Mouse (Mus musculus) stomach, embryonic 15.5 days (tissue): ENCODE measurements at regions not wholly inside any gene's neighbourhood (a gene's known extent, or its start where the extent isn't known, plus 50 kb on each side); places are given as distances from the start of the nearest gene placed in this dataset.
"Not testable (repeated sequence)": the region's sequence is repeated elsewhere in the genome, so short reads cannot be mapped to it uniquely, and the experiment has no call there.

Experiments used
- ATAC-seq: fragments of 200-750 bp; cut with Nextera tagmentation; 2 replicates; pipeline ENCODE4 v1.8.0; 2017; ENCODE audit warnings: low read depth, moderate number of reproducible peaks, moderate TSS enrichment; ENCODE audit not compliant: insufficient read depth, low FRiP score
- H3K27ac ChIP-seq: fragments of 300-500 bp; sonication (generic); 2 replicates; pipeline ENCODE4 v1.5.1; 2015; ENCODE audit warnings: mild to moderate bottlenecking, inconsistent platforms
- H3K27me3 ChIP-seq: fragments of 300-500 bp; sonication (generic); replicated peaks from 2 replicates; pipeline ENCODE4 v1.6.1; 2015; ENCODE audit warnings: inconsistent platforms
- H3K36me3 ChIP-seq: fragments of 300-500 bp; sonication (generic); 2 replicates; pipeline ENCODE4 v1.6.1; 2015; ENCODE audit warnings: inconsistent platforms
- H3K4me1 ChIP-seq: fragments of 300-500 bp; sonication (generic); 2 replicates; pipeline ENCODE4 v1.6.1; 2015; ENCODE audit warnings: inconsistent platforms
- H3K4me2 ChIP-seq: fragments of 300-500 bp; sonication (generic); 2 replicates; pipeline ENCODE4 v1.6.1; 2015; ENCODE audit warnings: mild to moderate bottlenecking, inconsistent platforms
- H3K4me3 ChIP-seq: fragments of 300-500 bp; sonication (generic); replicated peaks from 2 replicates; pipeline ENCODE4 v1.5.1; 2015; ENCODE audit warnings: inconsistent platforms
- H3K9ac ChIP-seq: fragments of 300-500 bp; sonication (generic); 2 replicates; pipeline ENCODE4 v1.6.1; 2015; ENCODE audit warnings: inconsistent platforms
- H3K9me3 ChIP-seq: fragments of 300-500 bp; sonication (generic); 2 replicates; pipeline ENCODE4 v1.6.1; 2016; ENCODE audit warnings: inconsistent platforms
- WGBS: fragments of 180-500 bp; shearing (Covaris S2); methylation state at CpG from one replicate; pipeline ENCODE4 v1.1.7; 2015; 5-methylcytosine and 5-hydroxymethylcytosine counted together

- Histone ChIP-seq H3K36me3 (no peaks in the 10 kb centered on the region), H3K4me3 (no peak overlapping the region), H3K27me3 (no peaks in the 10 kb centered on the region), H3K9ac (no peak overlapping the region), H3K4me2 (no peak overlapping the region), H3K9me3 (no peaks in the 10 kb centered on the region), H3K27ac (no peak overlapping the region), H3K4me1 (no peaks in the 10 kb centered on the region)
- 78% methylated on average over 1 of the region's 1 CpGs for WGBS
- ATAC-seq: no peak
Observed at GRCm38 (mm10) chr6:10803383-10803782, 1103.9 kb downstream of the Ndufa4 start.

DNA sequence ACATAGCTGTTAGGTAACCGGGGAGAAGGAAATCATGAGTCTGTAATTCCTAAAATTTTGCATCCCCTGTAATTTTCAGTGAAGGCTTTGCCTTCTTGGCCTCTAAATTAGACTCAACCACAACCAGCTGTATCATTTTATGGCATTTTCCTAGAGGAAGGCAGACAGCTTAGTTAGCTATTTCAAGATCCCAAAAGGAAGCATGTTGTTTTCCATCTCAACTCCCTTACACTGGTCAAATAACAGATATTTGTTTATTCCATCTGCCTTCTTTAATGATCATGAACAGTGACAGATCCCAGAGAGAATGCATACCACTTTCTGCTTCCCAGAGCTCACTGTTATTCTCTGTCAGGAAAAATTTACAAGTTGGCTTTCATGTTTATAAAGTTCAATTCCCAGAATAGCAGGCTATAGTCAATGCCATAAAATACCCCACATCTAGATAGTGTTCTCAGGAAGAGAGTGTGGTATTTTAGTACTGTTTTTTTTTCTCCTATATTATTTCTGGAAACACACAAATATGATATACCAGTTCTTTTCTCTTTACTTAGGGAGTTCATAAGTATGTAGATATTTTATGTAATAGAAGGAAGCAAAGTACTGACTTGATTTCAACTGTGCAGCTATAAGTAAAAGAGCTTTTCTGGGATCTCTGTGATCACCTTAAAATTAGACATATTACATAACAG lies 1148.5 kb downstream of the Ndufa4 start:
- no peaks in the 10 kb centered on the region for H3K9me3 ChIP-seq
- no peaks in the 10 kb centered on the region for H3K36me3 ChIP-seq
- H3K27ac ChIP-seq: no peak overlapping the region
- H3K4me1 ChIP-seq: no peaks in the 10 kb centered on the region
- no peak overlapping the region for H3K4me2 ChIP-seq
- no peaks in the 10 kb centered on the region for H3K27me3 ChIP-seq
- no peak overlapping the region for H3K4me3 ChIP-seq
- ATAC-seq: peak; percentile 43; the same call in 1 of the 2 replicates
- WGBS: 50% methylated on average over 1 of the region's 1 CpGs
- no peak overlapping the region for H3K9ac ChIP-seq

- no peaks in the 10 kb centered on the region for H3K36me3 ChIP-seq
- H3K27ac ChIP-seq: no peak overlapping the region
- H3K4me1 ChIP-seq: no peaks in the 10 kb centered on the region
- no peak overlapping the region for H3K9ac ChIP-seq
- H3K4me3 ChIP-seq: no peak overlapping the region
- no peak overlapping the region for H3K4me2 ChIP-seq
- H3K27me3 ChIP-seq: no peaks in the 10 kb centered on the region
- H3K9me3 ChIP-seq: no peaks in the 10 kb centered on the region
- no peak for ATAC-seq
Observed at GRCm38 (mm10) chr6:10758051-10758450, 1149.2 kb downstream of the Ndufa4 start.

GRCm38 (mm10) chr6:10744056-10744455 lies 1163.2 kb downstream of the Ndufa4 start:
- 68% methylated on average over 2 of the region's 2 CpGs for WGBS
- H3K4me1 ChIP-seq: no peaks in the 10 kb centered on the region
- H3K4me2 ChIP-seq: no peak overlapping the region
- H3K9ac ChIP-seq: no peak overlapping the region
- no peaks in the 10 kb centered on the region for H3K27me3 ChIP-seq
- H3K27ac ChIP-seq: no peak overlapping the region
- no peaks in the 10 kb centered on the region for H3K9me3 ChIP-seq
- H3K36me3 ChIP-seq: no peaks in the 10 kb centered on the region
- ATAC-seq: no peak
- no peak overlapping the region for H3K4me3 ChIP-seq

- no peaks in the 10 kb centered on the region for H3K36me3 ChIP-seq
- no peak overlapping the region for H3K9ac ChIP-seq
- WGBS: 60% methylated on average over 1 of the region's 1 CpGs
- H3K27ac ChIP-seq: no peak overlapping the region
- no peaks in the 10 kb centered on the region for H3K9me3 ChIP-seq
- no peaks in the 10 kb centered on the region for H3K4me1 ChIP-seq
- no peaks in the 10 kb centered on the region for H3K27me3 ChIP-seq
- ATAC-seq: no peak
- H3K4me2 ChIP-seq: no peak overlapping the region
- H3K4me3 ChIP-seq: no peak overlapping the region
Observed at GRCm38 (mm10) chr6:10722566-10722965, 1184.7 kb downstream of the Ndufa4 start.

DNA sequence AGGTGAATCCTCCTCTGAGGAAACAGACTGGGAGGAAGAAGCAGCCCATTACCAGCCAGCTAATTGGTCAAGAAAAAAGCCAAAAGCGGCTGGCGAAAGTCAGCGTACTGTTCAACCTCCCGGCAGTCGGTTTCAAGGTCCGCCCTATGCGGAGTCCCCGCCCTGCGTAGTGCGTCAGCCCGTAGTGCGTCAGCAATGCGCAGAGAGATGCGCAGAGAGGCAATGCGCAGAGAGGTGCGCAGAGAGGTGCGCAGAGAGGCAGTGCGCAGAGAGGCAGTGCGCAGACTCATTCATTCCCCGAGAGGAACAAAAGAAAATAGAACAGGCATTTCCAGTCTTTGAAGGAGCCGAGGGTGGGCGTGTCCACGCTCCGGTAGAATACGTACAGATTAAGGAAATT lies 1216.8 kb downstream of the Ndufa4 start:
- not testable (repeated sequence) for H3K9ac ChIP-seq, H3K4me2 ChIP-seq, H3K4me3 ChIP-seq, H3K27ac ChIP-seq, ATAC-seq, H3K36me3 ChIP-seq, H3K4me1 ChIP-seq, H3K27me3 ChIP-seq, H3K9me3 ChIP-seq
- WGBS: 94% methylated on average over 17 of the region's 25 CpGs
